Mouse (Mus musculus) forelimb bud, embryonic 11.5 days (tissue): ENCODE data around the gene Rapsn.
"Not testable (repeated sequence)": the region's sequence is repeated elsewhere in the genome, so short reads cannot be mapped to it uniquely, and the experiment has no call there.

ENCODE experiments used
- DNase-seq: peaks from one replicate; pipeline ENCODE4 v3.0.0-alpha.2; 2012; ENCODE audit warnings: low read depth, low spot score

Gene Rapsn

DNA sequence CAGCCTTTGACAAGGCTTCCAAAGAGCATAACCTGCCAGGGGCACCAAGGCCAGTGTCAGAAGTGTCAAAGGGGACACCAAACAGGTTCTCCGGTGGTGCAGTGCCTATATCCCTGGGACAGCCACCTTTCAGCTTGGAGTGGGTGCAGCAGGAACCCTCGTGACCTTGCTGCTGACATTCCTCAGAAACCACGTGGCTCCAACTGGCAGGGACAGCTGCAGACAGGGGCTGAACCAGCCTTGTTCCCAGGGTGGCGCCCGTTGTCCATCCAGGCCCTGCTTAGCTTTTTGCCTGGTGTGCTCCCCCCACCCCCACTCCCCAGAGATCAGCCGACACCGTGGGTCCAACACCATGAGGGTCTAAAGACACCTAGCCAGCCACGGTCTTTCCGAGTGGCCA, at the start of gene Rapsn:
Gene Rapsn, plus strand, starts transcription at position 236 of the 400 bp plus-strand sequence.
- no peak for DNase-seq

DNA sequence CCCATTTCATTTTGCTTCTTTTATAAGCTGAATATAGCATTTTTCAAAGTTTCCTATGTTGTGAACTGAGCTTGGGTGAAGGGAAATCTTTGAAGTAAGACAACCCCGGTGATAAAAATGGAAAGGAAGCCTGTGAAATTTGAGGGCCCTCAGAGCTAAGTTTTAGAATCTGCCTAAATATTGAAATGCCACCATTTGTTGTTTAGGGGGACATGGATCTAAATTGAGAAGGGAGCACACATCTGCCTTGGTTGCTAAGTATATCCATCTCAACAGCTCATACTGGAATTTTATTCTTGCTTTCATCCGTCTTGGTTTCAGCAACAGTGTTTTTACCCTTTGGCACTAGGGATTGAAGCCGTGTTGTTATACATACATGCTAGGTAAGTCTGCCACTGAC, 49.4 kb upstream of the Rapsn start:
- DNase-seq = no peak

- no peak for DNase-seq
Measured at GRCm38 (mm10) chr2:91008536-91008935, 26.9 kb upstream of the Rapsn start.

- no peak for DNase-seq
Measured at GRCm38 (mm10) chr2:91013881-91014280, 21.5 kb upstream of the Rapsn start.

GRCm38 (mm10) chr2:91015386-91015785, 20.0 kb upstream of the Rapsn start:
- no peak for DNase-seq

GRCm38 (mm10) chr2:91018061-91018788, 17.2 kb upstream of the Rapsn start:
- DNase-seq = no peak

DNA sequence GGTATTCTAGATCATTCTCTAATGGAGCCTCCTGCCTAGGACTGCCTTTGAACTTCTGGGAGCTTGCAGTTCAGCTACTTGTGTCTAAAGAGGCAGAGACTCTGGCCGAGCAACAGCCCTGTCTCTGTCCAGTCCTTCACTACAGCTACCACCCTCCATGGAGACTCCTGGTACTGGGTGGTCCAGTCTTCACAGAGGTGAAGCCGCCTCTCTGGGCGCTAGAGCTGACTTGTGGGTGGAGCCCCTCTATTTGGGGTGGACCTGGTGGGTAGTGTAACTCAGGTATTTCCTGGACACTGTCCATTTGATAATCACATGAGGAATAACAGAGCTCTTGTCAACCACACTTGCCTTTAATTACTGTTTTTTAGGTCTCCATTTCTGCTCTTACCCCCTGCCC, 15.5 kb upstream of the Rapsn start:
- no peak for DNase-seq

GRCm38 (mm10) chr2:91022266-91022665, 13.2 kb upstream of the Rapsn start:
- not testable (repeated sequence) for DNase-seq

DNA sequence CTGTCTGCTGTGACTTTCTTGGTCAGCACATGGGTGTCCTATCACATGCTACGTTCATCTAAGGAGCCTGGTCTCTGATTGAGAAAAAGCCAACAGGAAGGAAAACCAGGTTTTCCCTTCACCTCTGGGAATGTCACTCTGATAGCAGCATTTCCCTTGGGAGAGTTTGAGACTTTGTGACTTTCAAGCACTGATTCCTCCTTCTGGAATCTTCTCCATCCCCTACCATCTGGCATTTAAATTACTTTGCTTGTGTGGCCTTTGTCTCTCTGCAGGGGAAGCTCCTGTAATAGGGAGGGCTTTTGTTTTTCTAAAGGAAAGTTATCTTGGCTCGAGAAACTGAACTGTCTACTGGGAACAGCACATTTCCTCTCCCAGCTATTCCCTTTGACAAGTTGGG, 12.3 kb upstream of the Rapsn start:
- no peak for DNase-seq

GRCm38 (mm10) chr2:91023956-91024355, 11.5 kb upstream of the Rapsn start:
- DNase-seq = no peak

DNA sequence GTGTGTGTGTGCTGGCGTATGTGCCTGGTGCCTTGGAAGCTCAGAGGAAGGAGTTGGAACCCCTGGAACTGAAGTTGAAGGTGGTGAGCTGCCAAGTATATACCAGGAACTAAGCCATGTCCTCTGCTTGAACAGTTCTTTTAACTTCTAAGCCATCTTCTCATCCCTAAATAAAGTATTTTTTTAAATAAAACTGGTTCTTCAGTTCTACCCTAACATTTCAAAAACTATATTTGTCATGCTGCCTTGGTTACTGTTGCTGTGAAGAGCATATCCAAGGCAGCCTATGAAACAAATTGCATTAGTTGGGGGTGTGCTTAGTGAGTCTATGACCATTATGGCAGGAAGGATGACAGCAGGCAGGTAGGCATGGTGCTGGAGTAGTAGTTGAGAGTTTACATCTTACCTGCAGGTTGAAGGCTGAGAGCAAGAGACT, 10.3 kb upstream of the Rapsn start:
- no peak for DNase-seq

GRCm38 (mm10) chr2:91026491-91026890, 8.9 kb upstream of the Rapsn start:
- DNase-seq = no peak

DNA sequence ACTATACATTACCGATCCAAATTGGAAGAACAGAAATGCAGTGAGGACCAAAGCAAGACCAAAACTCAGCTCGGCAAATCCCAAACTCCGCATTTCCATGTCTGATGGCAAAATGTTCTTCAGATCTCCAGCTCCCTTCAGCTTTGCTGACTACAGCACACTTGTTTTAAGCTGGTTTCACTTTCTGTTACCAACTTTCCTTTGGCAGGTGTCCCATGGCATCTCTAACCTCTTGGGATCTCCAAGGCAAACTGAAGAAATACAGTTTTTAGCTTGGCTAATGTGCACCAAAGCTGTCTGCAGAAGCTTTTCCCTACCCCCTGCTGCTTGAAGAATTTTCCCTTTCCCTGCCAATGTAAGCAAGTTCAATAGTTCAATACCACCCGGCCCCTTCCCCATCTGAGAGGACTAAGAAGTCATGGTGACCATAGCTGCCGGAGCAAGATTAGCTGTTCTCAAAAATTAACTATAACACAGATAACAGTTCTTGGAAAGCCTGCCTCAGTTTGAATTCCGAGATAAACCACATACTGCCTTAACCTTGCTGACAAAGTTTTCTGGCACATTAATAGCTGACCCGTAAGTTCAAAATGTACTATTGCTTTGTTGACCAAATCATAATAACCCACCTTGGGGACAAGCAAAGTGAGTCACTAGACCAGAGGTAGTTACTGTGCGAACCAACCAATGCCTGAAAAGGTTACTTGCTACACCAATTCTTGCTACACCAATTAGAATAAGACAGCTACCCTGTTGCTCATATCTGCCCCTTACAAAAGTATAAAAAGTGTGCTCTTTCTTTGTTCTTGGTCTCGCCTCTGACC, 7.8 kb upstream of the Rapsn start:
- no peak for DNase-seq

GRCm38 (mm10) chr2:91031216-91031615, 4.2 kb upstream of the Rapsn start:
- DNase-seq = no peak

GRCm38 (mm10) chr2:91033000-91033399, 2.4 kb upstream of the Rapsn start:
- no peak for DNase-seq

DNA sequence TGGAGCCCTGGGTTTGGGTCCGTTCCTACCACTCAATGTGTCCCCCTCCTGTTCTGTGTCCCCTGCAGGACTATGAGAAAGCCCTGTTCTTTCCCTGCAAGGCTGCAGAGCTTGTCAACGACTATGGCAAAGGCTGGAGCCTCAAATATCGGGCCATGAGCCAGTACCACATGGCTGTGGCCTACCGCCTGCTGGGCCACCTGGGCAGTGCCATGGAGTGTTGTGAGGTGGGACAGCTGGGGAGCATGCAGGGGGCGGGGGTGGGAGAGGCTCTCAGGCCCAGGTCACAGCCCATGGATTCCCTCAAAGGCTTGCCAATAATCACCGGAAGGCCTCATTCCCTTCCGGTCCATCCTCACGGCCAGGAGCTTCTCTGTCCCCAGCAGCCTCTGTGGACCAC, 6.4 kb downstream of the Rapsn start:
- DNase-seq = no peak

DNA sequence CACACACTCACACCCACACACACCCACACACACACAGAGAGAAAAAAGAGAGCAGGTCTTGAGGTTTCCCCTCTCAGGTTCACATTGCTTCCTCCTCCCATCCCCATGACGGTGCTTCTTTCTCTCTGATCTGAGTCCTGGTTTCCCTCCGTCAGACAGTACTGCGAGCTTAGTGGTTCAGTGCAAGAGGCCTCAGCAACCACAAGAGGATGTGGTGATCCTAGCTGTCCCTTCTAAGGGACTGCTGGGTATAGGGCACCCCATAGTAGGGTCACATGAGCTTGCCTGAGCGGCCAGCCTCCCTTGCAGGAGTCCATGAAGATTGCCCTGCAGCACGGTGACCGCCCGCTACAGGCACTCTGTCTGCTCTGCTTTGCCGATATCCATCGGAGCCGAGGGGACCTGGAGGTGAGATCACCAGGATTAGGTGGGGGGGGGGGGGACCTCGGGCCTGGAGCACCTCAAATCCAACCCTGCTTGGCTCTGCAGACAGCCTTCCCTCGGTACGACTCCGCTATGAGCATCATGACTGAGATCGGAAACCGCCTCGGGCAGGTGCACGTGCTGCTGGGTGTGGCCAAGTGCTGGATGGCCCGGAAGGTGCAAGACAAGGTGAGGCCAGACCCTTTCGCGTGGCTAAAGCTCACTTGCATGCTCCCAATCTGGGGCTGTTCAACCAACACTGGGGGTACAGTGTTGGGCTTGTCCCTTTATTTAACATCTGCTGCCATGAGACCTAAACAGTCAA, 7.4 kb downstream of the Rapsn start:
- no peak for DNase-seq

GRCm38 (mm10) chr2:91044727-91045126, 9.3 kb downstream of the Rapsn start:
- DNase-seq = no peak

- not testable (repeated sequence) for DNase-seq
Measured at GRCm38 (mm10) chr2:91045805-91046204, 10.4 kb downstream of the Rapsn start.

DNA sequence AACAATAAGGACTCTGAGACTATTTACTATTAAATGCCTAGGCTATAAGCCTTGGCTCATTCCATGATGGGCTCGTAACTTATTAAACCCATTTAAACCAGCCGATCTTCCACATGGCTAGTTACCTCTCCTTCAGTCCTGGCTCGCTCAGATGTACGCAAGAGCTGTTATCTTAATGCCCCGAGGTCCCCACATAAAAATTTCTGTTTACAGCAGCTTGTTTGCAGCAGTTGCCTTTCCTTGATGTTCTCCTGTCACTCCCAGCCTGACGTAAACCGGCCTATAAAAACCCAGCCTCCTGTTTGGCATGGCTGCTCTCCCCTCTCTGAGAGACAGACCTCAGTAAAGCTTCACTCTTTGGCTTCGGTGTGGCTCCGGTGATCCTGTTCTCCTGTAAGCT, 11.9 kb downstream of the Rapsn start:
- DNase-seq = peak; percentile 28

DNA sequence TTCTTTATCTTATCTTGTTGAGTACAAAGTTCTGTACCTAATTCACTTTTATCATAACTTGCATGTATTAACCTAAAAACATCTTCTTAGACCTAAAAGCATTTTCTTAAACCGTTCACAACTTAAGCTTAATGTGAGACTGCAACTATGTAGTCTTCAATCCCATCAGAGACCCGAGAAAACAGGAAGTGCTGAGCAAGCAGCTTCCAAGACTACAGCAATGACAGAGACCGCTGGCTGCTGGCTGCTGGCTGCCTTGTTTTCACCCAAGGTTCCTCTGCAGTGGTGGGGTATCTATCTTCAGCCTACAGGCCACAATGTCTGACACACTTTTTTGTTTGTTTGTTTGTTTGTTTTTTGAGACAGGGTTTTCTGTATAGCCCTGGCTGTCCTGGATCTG, 16.5 kb downstream of the Rapsn start:
- no peak for DNase-seq

- no peak for DNase-seq
Measured at GRCm38 (mm10) chr2:91052752-91053151, 17.3 kb downstream of the Rapsn start.
